Mouse (Mus musculus) bone marrow macrophage, adult 2 months (primary cell): Measurements from ENCODE around the gene Glis3.

Experiments used
- CTCF ChIP-seq: IDR thresholded peaks from 2 replicates; pipeline ENCODE4 v1.5.1; 2012; ENCODE audit warnings: low read depth, mild to moderate bottlenecking, low read length, moderate library complexity
- POLR2A ChIP-seq: IDR thresholded peaks from 2 replicates; pipeline ENCODE4 v1.6.1; 2012; ENCODE audit warnings: mild to moderate bottlenecking, low read depth, low read length, borderline replicate concordance

DNA sequence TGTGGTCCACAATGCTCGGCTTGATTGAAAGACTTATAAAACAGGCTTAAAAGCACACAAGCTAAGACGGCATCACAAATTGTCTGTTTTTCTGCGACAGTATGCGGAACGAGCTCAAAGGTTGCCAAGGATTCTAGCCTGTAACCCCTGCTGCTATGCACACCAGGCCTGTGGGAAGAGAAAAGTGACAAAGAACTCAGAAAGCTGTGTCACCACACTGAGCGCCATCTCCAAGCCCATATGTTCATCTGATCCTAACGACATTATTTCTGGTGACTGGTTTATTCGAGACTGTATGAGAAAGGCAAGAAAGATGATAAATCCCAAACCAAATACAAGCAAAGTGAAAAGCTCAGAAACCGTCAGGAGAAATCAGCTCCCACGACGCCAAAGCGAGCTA is 144.9 kb downstream of the Glis3 start:
- TF ChIP-seq POLR2A (no peak), CTCF (no peak)
